Mouse (Mus musculus): ENCODE measurements around the gene Kirrel.

DNA sequence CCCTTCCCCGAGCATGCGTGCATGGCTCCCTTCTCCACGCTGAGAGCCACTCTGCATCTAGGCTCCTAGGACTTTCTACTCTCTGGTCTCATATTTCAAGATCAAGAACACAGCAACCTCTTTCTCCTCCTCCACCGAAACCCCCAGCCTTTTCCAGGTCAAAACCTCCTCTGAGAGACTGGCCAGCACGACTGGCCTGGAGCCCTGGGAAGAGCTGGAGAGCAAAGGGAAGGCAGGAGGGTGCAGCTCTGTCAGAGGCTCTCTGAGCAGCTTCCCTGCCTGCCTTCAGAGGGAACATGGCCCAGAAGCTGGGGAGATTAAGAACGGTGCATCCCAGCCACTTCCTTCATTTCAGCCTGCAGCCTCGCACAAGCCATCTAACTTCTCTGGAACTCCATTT, 5.8 kb downstream of the Kirrel start:
- TF ChIP-seq TCF12 (IDR thresholded peaks at IDR 0.05; ENCODE audit: insufficient read depth, poor library complexity, severe bottlenecking) (no peak), POLR2A (IDR thresholded peaks at IDR 0.05; ENCODE audit: insufficient read length, low read depth) (no peak)

Measured in myocyte (in vitro differentiated cells).